Mouse (Mus musculus) stomach, embryonic 14.5 days (tissue): ENCODE results near the gene Gm4969. TPM values are rescaled to one million over a fixed set of nuclear protein-coding genes. Genes with fewer than 3 reads are reported as not detected.
"Not testable (repeated sequence)": the region's sequence is repeated elsewhere in the genome, so short reads cannot be mapped to it uniquely, and the experiment has no call there.

Experiments used
- ATAC-seq: fragments of 200-750 bp; cut with Nextera tagmentation; 2 replicates; pipeline ENCODE4 v1.8.0; 2017; ENCODE audit warnings: low read depth, moderate TSS enrichment; ENCODE audit not compliant: insufficient number of reproducible peaks, insufficient read depth, low FRiP score
- H3K27ac ChIP-seq: fragments of 300-500 bp; sonication (generic); 2 replicates; pipeline ENCODE4 v1.5.1; 2014; ENCODE audit warnings: mild to moderate bottlenecking, low read length, moderate library complexity, mixed read lengths
- H3K27me3 ChIP-seq: fragments of 300-500 bp; sonication (generic); 2 replicates; pipeline ENCODE4 v1.6.1; 2014; ENCODE audit warnings: low read length, control low read depth, mixed read lengths; ENCODE audit not compliant: control insufficient read depth, insufficient read depth
- H3K36me3 ChIP-seq: fragments of 300-500 bp; sonication (generic); 2 replicates; pipeline ENCODE4 v1.6.1; 2014; ENCODE audit warnings: mild to moderate bottlenecking, control low read depth, low read length, moderate library complexity, mixed read lengths; ENCODE audit not compliant: control insufficient read depth, insufficient read depth
- H3K4me1 ChIP-seq: fragments of 300-500 bp; sonication (generic); 2 replicates; pipeline ENCODE4 v1.6.1; 2014; ENCODE audit warnings: low read length, control low read depth, mixed read lengths; ENCODE audit not compliant: control insufficient read depth, insufficient read depth
- H3K4me2 ChIP-seq: fragments of 300-500 bp; sonication (generic); replicated peaks from 2 replicates; pipeline ENCODE4 v1.6.1; 2014; ENCODE audit warnings: low read depth, low read length, control low read depth
- H3K4me3 ChIP-seq: fragments of 300-500 bp; sonication (generic); 2 replicates; pipeline ENCODE4 v1.5.1; 2014; ENCODE audit warnings: low read depth, low read length, control low read depth
- H3K9ac ChIP-seq: fragments of 300-500 bp; sonication (generic); replicated peaks from 2 replicates; pipeline ENCODE4 v1.6.1; 2014; ENCODE audit warnings: low read depth, mild to moderate bottlenecking, control low read depth, low read length, moderate library complexity, mixed read lengths
- H3K9me3 ChIP-seq: fragments of 300-500 bp; sonication (generic); 2 replicates; pipeline ENCODE4 v1.6.1; 2016; ENCODE audit warnings: low read depth, low read length, control low read depth; ENCODE audit not compliant: control insufficient read depth
- WGBS: fragments of 180-500 bp; shearing (Covaris S2); extraction: QIAGEN DNeasy Blood & Tissue Kit; methylation state at CpG from one replicate; pipeline ENCODE4 v1.1.7; 2014; 5-methylcytosine and 5-hydroxymethylcytosine counted together
- polyA plus RNA-seq: library from polyadenylated mRNA; unstranded; fragments of >200 nt; fragmentation: Nextera tagmentation; extraction: Ambion mirVana; gene quantifications from 2 replicates; pipeline ENCODE4 v1.2.1, GENCODE M21; 2014

The Gm4969 gene
- polyA plus RNA-seq, 1 experiment from 2014 or later = 4.6 TPM

DNA sequence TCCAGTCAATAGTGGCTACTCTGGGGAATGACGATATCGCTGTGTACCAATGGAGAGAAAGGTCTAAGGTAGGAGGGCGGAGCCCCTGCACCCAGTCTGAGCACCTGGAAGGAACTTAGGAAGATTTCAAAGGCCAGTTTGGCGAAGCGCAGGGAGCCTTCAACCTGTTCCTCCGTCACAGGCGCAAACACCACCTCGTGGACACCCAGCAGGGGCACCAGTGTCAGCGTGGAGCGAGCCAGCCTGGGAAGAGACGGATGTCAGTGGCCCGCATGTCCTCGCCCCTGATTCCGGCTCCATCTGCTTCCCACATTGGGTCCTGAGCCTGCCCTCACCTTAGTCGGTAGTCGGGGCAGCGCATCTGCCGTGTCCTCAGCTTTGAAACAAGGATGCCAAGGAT is 41.2 kb upstream of the Gm4969 start:
- Histone ChIP-seq H3K9ac (no peak overlapping the region), H3K27me3 (0 out of 2 replicates have a peak, but pooled peaks cover 6% of the 10 kb centered on the region), H3K9me3 (no peaks in the 10 kb centered on the region), H3K27ac (no peak overlapping the region), H3K36me3 (no peaks in the 10 kb centered on the region; the same call in 1 of the 2 replicates), H3K4me2 (peak overlapping the region; percentile 74), H3K4me3 (peak overlapping the region; percentile 37), H3K4me1 (peaks cover 18% of the 10 kb centered on the region)
- 12% methylated on average over 18 of the region's 18 CpGs for WGBS
- no peak for ATAC-seq

GRCm38 (mm10) chr7:19158601-19159000 is 40.4 kb upstream of the Gm4969 start:
- Histone ChIP-seq H3K4me3 (no peak overlapping the region), H3K9me3 (no peaks in the 10 kb centered on the region), H3K27me3 (0 out of 2 replicates have a peak, but pooled peaks cover 6% of the 10 kb centered on the region), H3K27ac (no peak overlapping the region), H3K4me2 (no peak overlapping the region), H3K4me1 (peaks cover 16% of the 10 kb centered on the region), H3K9ac (no peak overlapping the region), H3K36me3 (peaks cover 6% of the 10 kb centered on the region)
- 55% methylated on average over 11 of the region's 11 CpGs for WGBS
- no peak for ATAC-seq

DNA sequence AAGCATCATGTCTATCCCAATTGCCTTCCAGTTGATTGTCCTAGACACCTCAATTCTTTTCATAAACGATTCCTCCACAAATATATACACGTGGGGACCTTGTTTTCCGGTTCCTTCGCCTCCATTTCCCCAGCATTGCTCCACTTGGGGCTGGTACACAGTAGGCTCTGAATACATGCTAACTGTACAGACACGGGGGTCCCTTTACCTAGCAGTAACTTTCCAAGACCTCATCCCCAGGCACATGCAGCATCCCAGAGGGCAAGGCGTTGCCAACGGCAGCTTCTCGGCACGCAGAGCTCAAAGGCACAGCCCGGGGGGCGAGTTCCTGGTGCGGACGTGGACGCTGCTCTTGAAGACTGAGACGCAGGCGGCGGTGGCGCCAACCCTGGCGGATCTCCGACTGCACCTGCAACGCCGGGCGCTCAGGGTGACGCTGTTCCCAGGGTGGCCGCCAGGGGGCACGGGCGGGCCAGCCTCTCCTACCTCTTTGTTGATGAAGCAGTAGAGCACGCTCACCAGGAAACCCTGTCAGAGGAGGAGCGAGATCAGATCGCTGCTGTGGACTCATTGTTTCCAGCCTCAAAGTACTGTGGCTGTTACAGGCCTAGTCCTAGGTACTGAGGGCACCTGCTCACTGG is 39.1 kb upstream of the Gm4969 start:
- Histone ChIP-seq H3K4me2 (peak overlapping the region; percentile 27), H3K27ac (no peak overlapping the region), H3K9ac (no peak overlapping the region), H3K4me1 (peaks cover 14% of the 10 kb centered on the region; the same call in 1 of the 2 replicates), H3K27me3 (0 out of 2 replicates have a peak, but pooled peaks cover 6% of the 10 kb centered on the region), H3K4me3 (0 out of 2 replicates have a peak overlapping the region, but pooled peaks have one; percentile 2), H3K9me3 (no peaks in the 10 kb centered on the region), H3K36me3 (peaks cover 18% of the 10 kb centered on the region)
- peak; percentile 73 for ATAC-seq
- WGBS = 5% methylated on average over 30 of the region's 30 CpGs

- ATAC-seq = no peak
- 53% methylated on average over 13 of the region's 13 CpGs for WGBS
These were observed 37.8 kb upstream of the Gm4969 start for GRCm38 (mm10) chr7:19155825-19156475.

GRCm38 (mm10) chr7:19154796-19155195 is 36.6 kb upstream of the Gm4969 start:
- no peak overlapping the region for H3K4me2 ChIP-seq
- WGBS = 76% methylated on average over 8 of the region's 8 CpGs
- no peak for ATAC-seq
- H3K27me3 ChIP-seq = 0 out of 2 replicates have a peak, but pooled peaks cover 2% of the 10 kb centered on the region
- H3K4me1 ChIP-seq = peaks cover 18% of the 10 kb centered on the region
- H3K27ac ChIP-seq = no peak overlapping the region
- peaks cover 27% of the 10 kb centered on the region for H3K36me3 ChIP-seq
- H3K4me3 ChIP-seq = no peak overlapping the region
- H3K9ac ChIP-seq = no peak overlapping the region
- no peaks in the 10 kb centered on the region for H3K9me3 ChIP-seq

More at GRCm38 (mm10) chr7:19155825-19156475, 37.8 kb upstream of the Gm4969 start:
- Histone ChIP-seq H3K27me3 (0 out of 2 replicates have a peak, but pooled peaks cover 6% of the 10 kb centered on the region), H3K9ac (no peak overlapping the region), H3K36me3 (peaks cover 27% of the 10 kb centered on the region), H3K4me2 (no peak overlapping the region), H3K27ac (no peak overlapping the region), H3K4me3 (no peak overlapping the region), H3K9me3 (no peaks in the 10 kb centered on the region), H3K4me1 (peaks cover 14% of the 10 kb centered on the region; the same call in 1 of the 2 replicates)

DNA sequence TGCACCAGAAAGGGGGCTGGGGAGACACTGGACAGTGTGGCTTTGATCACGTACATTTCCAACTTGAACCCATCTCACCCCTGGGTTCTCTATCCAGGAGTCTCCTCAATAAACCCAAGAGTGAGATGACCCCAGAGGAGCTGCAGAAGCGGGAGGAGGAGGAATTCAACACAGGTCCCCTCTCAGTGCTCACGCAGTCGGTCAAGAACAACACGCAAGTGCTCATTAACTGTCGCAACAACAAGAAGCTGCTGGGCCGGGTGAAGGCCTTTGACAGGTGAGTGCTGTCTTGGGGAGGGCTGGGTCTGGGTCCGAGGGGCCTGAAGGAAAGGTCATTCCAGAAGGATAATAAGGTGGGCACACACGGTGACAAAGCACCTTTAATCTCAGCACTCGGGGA is 33.0 kb upstream of the Gm4969 start:
- Histone ChIP-seq H3K4me2 (0 out of 2 replicates have a peak overlapping the region, but pooled peaks have one; percentile 84), H3K4me1 (peaks cover 13% of the 10 kb centered on the region; the same call in 1 of the 2 replicates), H3K36me3 (peaks cover 27% of the 10 kb centered on the region)
- not testable (repeated sequence) for H3K4me3 ChIP-seq, H3K9ac ChIP-seq, H3K27me3 ChIP-seq, H3K27ac ChIP-seq, H3K9me3 ChIP-seq, ATAC-seq
- WGBS = 85% methylated on average over 10 of the region's 10 CpGs

GRCm38 (mm10) chr7:19149626-19150025 is 31.5 kb upstream of the Gm4969 start, which contains the start of gene Snrpd2:
Gene Snrpd2 (plus strand): TSS chr7:19149722.
- WGBS = under 1% methylated on average over 24 of the region's 24 CpGs
- H3K9me3 ChIP-seq = no peaks in the 10 kb centered on the region
- peak within 1 kb of the TSS; percentile 66 for H3K27ac ChIP-seq
- peak within 1 kb of the TSS; percentile 71 for H3K9ac ChIP-seq
- peaks cover 27% of the 10 kb centered on the region for H3K36me3 ChIP-seq
- H3K4me2 ChIP-seq = peak within 1 kb of the TSS; percentile 90
- ATAC-seq = peak; percentile 87
- peak within 1 kb of the TSS; percentile 80 for H3K4me3 ChIP-seq
- H3K27me3 ChIP-seq = no peaks in the 10 kb centered on the region
- H3K4me1 ChIP-seq = peaks cover 13% of the 10 kb centered on the region; the same call in 1 of the 2 replicates

- H3K4me2 ChIP-seq = peak within 1 kb of the TSS; percentile 90
- under 1% methylated on average over 43 of the region's 43 CpGs for WGBS
- peak within 1 kb of the TSS; percentile 71 for H3K9ac ChIP-seq
- H3K4me1 ChIP-seq = peaks cover 13% of the 10 kb centered on the region; the same call in 1 of the 2 replicates
- peak; percentile 97 for ATAC-seq
- peaks cover 25% of the 10 kb centered on the region for H3K36me3 ChIP-seq
- peak within 1 kb of the TSS; percentile 80 for H3K4me3 ChIP-seq
- no peaks in the 10 kb centered on the region for H3K9me3 ChIP-seq
- H3K27me3 ChIP-seq = no peaks in the 10 kb centered on the region
- peak within 1 kb of the TSS; percentile 66 for H3K27ac ChIP-seq
These were observed 30.8 kb upstream of the Gm4969 start, which contains the start of gene Qpctl for GRCm38 (mm10) chr7:19148875-19149541. Gene Qpctl (minus strand): TSS chr7:19149291.
